In the genomic region with DNA sequence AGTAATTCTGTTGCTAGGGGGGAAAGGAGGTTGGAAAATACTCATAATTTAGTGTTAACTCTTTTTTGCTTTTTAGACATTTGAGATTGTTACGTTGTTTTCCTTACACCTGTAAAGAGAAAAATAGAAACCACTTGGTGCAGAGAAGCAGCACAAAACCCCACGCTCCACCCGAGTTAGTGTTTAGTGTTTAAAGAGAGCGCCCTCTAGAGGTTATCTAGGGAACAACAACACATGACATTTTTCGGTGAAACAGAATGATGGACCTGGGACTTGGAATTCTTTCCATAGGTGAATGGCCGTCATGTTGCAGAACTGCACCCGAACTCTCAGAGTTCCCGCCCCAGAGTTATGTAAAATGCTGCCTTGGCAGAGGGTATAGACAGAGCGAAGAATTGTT, we compare ENCODE assay signal across 1 mouse cellular context.
TF ChIP-seq lines count a peak whose summit lies in the region.

No protein-coding gene starts in this region.

TF ChIP-seq in CH12.LX, 34 proteins besides CTCF, POLR2A, EP300 and RAD21:
- TF ChIP-seq SMC3 (IDR thresholded peaks at IDR 0.05; ENCODE audit: low read depth, low read length) (peak; percentile 45), ZNF384 (IDR thresholded peaks at IDR 0.05; ENCODE audit: low read depth, low read length) (no peak)
